Mouse (Mus musculus) inflammation-experienced regulatory T-cells (primary cell): Measurements from ENCODE around the gene Mrpl18. TPM values are rescaled to one million over a fixed set of nuclear protein-coding genes. Genes with fewer than 3 reads are reported as not detected.

ENCODE experiments used
- polyA plus RNA-seq, 2 experiments: library from polyadenylated mRNA; unstranded; fragments of 100-300 nt; shearing (Covaris generic); gene quantifications; one replicate each; pipeline ENCODE4 v1.2.1; 2017

Mrpl18 gene
- polyA plus RNA-seq = 100 to 1,000 TPM; 108 to 134 TPM

GRCm38 (mm10) chr17:12915881-12916583 lies at the start of gene Mrpl18:
Gene Mrpl18, minus strand, starts transcription at chr17:12916345.

GRCm38 (mm10) chr17:12960331-12960873 lies 44.3 kb upstream of the Mrpl18 start, which contains the start of gene Acat2:
Gene Acat2, minus strand, starts transcription at chr17:12960747.

GRCm38 (mm10) chr17:12940151-12940805 lies 24.1 kb upstream of the Mrpl18 start, which contains the start of gene Acat3:
Gene Acat3, minus strand, starts transcription at chr17:12940600.

GRCm38 (mm10) chr17:12915488-12915880 lies 661 bp downstream of the Mrpl18 start, which contains the start of gene Tcp1:
Gene Tcp1, plus strand, starts transcription at chr17:12915701.

GRCm38 (mm10) chr17:12909361-12910280 lies 6.5 kb downstream of the Mrpl18 start, which contains the start of gene Pnldc1:
Gene Pnldc1, minus strand, starts transcription at chr17:12910230.

GRCm38 (mm10) chr17:12875734-12876133 lies 40.4 kb downstream of the Mrpl18 start, which contains the start of gene Mrgprh:
Gene Mrgprh, plus strand, starts transcription at chr17:12876034.

GRCm38 (mm10) chr17:12868043-12868442 lies 48.1 kb downstream of the Mrpl18 start, which contains the start of gene Mas1:
Gene Mas1, minus strand, starts transcription at chr17:12868143.

Other genes starting within 250 kb of the Mrpl18 start
- gene Slc22a1, start 240.5 kb downstream of the Mrpl18 start, polyA plus RNA-seq = not detected
- 10 to 100 TPM; 29.0 to 38.6 TPM for gene Igf2r, start 146.7 kb downstream of the Mrpl18 start, polyA plus RNA-seq
- gene Mas1, start 48.2 kb downstream of the Mrpl18 start, polyA plus RNA-seq = under 1 TPM; 0.16 to 0.17 TPM
- under 1 TPM in 1 of 2 experiments, not detected in 1; 0.66 TPM for gene Mrgprh, start 40.3 kb downstream of the Mrpl18 start, polyA plus RNA-seq
- gene Pnldc1, start 6.1 kb downstream of the Mrpl18 start, polyA plus RNA-seq = 1 to 10 TPM in 1 of 2 experiments, under 1 TPM in 1; 0.98 to 2.4 TPM
- gene Tcp1, start 644 bp downstream of the Mrpl18 start, polyA plus RNA-seq = 100 to 1,000 TPM; 172 to 203 TPM
- gene Acat3, start 24.3 kb upstream of the Mrpl18 start, polyA plus RNA-seq = 1 to 10 TPM in 1 of 2 experiments, under 1 TPM in 1; 0.47 to 1.3 TPM
- 10 to 100 TPM; 27.6 to 54.4 TPM for gene Acat2, start 44.4 kb upstream of the Mrpl18 start, polyA plus RNA-seq
- 10 to 100 TPM; 70.8 to 89.0 TPM for gene Wtap, start 77.8 kb upstream of the Mrpl18 start, polyA plus RNA-seq
- gene Sod2, start 90.5 kb upstream of the Mrpl18 start, polyA plus RNA-seq = 100 to 1,000 TPM in 1 of 2 experiments, 10 to 100 TPM in 1; 99.0 to 110 TPM
- gene Gpr31b, start 136.0 kb upstream of the Mrpl18 start, polyA plus RNA-seq = not detected
- gene Tcp10b, start 144.8 kb upstream of the Mrpl18 start, polyA plus RNA-seq = under 1 TPM in 1 of 2 experiments, not detected in 1; 0.53 TPM
- under 1 TPM in 1 of 2 experiments, not detected in 1; 0.73 TPM for gene Unc93a, start 215.5 kb upstream of the Mrpl18 start, polyA plus RNA-seq